Mouse (Mus musculus) adipocyte (in vitro differentiated cells): ENCODE measurements around the gene Ugt1a8.

Experiments used
- DNase-seq: peaks from one replicate; pipeline ENCODE4 v3.0.0-alpha.2; 2016; ENCODE audit warnings: low spot score

Gene Ugt1a8

GRCm38 (mm10) chr1:88186325-88186935 lies 98.8 kb downstream of the Ugt1a8 start:
- no peak for DNase-seq

GRCm38 (mm10) chr1:88192136-88192535 lies 104.5 kb downstream of the Ugt1a8 start:
- DNase-seq, result no peak

DNA sequence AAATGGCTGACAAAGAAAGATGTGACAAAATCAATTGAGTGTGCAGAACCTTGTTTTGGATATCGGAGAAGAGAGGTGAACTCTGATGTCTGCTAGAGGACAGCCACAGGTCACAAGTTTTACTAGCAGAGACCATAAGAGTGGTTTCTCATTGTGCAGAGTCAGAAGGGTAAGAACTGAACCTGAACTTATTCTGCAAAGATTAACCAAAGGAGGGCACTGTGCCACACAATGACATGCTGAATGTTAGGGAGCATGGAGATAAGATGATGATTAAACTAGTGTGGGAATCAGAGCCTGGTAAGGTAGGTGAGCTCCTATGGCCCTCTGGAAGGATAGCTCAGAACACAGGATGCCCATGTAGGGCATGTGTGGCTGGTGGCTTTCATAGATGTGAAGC lies 108.1 kb downstream of the Ugt1a8 start:
- no peak for DNase-seq

DNA sequence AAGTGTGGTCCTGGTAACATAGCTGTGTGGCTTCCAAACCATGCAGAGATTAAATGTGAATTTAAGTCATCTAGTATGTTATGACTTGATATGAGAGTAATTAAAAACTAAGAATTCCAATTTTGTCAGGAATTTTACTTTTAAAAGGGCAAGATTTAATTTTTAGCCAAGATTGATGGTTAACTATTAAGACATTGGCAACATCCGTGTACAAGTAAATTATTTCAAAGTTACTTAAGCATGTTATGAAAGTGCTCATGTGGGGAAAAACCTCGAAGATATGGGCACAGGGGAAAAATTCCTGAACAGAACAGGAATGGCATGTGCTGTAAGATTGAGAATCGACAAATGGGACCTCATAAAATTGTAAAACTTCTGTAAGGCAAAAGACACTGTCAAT lies 109.8 kb downstream of the Ugt1a8 start:
- DNase-seq, result no peak

DNA sequence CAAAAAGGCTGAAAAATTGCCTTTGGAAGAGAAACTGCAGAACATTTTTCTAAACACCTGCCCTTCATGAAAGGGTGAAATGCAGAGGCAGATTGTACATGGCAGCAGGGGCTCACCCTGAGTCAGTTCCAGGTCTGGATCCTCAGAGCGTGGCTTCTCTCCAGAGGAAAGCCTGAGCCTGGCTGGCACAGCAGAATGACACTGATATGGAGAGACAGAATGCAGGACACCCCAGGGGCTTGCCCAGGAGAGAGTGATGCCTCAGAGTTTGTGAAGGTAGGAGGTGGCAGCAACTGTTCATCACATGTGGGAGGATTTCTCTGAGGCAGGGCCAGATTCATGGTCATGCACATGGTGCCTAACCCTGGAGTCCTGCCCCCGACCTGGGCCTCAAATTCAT lies 112.4 kb downstream of the Ugt1a8 start:
- no peak for DNase-seq

GRCm38 (mm10) chr1:88200456-88200855 lies 112.8 kb downstream of the Ugt1a8 start, which contains the start of gene Ugt1a2:
Gene Ugt1a2 (plus strand): TSS chr1:88200601.
- DNase-seq, result no peak

- no peak for DNase-seq
Measured at GRCm38 (mm10) chr1:88205294-88205922, 117.8 kb downstream of the Ugt1a8 start, which contains the start of gene Dnajb3. Gene Dnajb3 (minus strand): TSS chr1:88205782.

DNA sequence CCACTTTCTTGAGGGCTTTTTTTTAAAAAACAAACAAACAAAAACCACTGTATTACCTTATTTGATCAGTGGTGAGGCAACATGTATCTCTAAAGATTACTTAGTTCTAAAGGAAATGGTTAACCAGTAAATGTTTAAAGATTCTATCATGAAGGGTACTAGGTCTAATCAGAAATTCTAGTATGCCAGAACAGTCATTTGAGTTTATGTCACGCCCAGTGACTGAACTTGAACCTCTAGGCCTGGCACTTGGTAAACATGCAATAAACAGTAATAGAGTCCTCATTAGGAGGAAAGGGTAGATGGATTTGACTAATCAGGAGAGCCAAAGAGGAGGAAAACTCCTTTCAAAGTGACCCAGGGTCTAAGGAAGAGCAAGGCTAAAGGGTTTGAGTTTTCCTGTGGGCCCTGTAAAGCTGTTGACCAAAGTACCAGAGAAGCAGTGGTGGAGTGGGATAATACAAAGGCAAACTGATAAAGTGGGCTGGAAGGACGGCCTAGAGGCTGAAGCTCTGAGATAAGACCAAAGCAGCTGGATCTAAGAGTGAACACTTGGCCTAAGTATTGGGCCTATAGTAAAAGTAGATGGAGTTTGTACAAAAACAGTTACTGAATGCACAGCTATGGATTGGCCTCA lies 119.3 kb downstream of the Ugt1a8 start:
- no peak for DNase-seq

DNA sequence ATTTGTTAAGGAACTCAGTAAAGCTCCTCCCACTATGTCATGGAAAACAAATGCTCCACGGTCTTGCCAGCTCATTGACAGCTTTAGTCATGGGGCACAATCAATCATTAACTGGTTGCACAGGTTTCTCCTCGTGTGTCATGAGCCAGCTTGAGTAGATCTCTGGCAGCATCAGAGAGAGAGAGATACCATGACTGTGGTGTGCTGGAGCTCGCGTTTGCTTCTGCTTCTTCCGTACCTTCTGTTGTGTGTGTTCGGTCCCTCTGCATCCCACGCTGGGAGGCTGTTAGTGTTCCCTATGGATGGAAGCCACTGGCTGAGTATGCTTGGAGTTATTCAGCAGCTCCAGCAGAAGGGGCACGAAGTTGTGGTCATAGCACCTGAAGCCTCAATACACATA lies 124.2 kb downstream of the Ugt1a8 start, which contains the start of gene Ugt1a1:
TSS of gene Ugt1a1 (plus strand) at position 148 of the 400 bp plus-strand sequence.
- DNase-seq, result peak; percentile 33

GRCm38 (mm10) chr1:88212341-88213045 lies 124.9 kb downstream of the Ugt1a8 start:
- DNase-seq, result peak; percentile 11

- peak; percentile 19 for DNase-seq
Measured at GRCm38 (mm10) chr1:88213061-88213460, 125.4 kb downstream of the Ugt1a8 start.

DNA sequence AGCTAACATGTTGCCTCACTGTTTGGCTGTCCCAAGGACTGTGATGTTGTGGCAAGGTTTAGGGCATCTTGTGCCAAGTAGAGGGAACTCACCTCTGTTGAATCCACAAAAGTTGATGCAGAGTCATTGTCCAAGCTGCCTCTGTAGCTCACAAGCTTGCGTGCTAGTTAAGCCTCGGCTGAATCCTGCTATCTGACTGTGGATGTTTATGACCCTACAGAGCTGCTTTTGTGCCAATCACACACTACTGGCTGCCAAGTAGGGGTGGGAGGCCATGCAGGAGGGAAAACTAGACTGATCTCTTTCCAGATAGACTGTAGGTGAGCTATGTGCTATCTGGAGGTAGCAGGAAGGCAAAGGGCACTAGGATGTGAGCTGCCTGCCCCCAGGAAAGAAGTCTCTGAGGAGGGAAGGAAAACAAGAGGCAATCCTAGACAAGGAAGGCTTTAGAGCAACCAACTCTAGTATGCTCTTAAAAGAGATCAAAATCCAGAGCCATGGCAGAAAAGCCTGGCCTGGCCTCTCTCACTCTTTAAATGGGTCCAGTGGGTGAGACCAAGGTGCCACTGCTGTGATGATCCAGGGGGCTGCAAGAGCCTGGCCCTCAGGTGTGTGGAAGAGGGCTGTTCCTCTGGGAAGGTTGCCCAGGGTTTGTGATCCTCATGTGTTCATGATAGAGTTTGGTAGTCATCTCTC lies 126.3 kb downstream of the Ugt1a8 start:
- DNase-seq, result peak; percentile 51

DNA sequence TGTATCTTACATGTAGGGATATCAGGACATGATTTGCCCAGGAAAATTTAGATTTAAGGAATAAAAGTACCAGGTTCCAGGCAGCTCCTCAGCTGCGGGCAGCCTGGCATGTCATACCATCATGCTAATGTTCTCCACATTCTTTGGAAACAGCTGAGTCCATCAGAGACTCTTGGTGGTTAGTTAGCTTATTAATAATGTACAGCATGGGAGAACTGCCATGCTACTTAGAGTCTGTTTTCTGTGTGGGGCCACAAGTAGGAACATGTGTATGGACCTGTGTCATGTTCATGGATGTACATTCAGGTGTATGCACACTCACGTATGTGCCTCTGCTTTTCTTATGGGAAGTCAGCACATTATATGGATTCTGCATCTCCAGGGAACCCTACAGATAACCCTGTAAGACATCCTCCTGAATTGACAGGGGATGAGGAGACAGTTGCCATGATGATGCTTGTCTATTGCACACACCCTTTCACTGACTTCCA lies 126.9 kb downstream of the Ugt1a8 start:
- peak; percentile 9 for DNase-seq

- DNase-seq, result no peak
Measured at GRCm38 (mm10) chr1:88215466-88216380, 128.1 kb downstream of the Ugt1a8 start.

- DNase-seq, result no peak
Measured at GRCm38 (mm10) chr1:88216551-88216950, 128.9 kb downstream of the Ugt1a8 start.

DNA sequence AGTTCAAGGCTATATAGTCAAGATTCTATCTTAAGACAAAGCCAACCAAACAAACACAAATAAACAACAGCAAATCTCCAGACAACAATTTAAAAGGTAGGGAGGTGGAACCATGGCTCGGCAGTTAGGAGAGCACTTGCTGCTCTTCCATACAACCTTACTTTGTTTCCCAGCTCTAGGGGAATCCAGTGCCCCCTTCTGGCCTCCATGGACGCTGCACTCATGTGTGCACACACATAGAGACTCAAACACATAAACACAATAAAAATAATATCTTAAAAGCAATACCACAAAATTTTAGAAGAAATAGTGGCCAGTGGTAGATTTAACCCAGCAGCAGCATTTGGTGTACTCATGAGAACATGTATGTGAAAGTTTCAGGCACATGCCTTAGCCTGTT lies 129.5 kb downstream of the Ugt1a8 start:
- DNase-seq, result no peak

- no peak for DNase-seq
Measured at GRCm38 (mm10) chr1:88217576-88217975, 130.0 kb downstream of the Ugt1a8 start.

DNA sequence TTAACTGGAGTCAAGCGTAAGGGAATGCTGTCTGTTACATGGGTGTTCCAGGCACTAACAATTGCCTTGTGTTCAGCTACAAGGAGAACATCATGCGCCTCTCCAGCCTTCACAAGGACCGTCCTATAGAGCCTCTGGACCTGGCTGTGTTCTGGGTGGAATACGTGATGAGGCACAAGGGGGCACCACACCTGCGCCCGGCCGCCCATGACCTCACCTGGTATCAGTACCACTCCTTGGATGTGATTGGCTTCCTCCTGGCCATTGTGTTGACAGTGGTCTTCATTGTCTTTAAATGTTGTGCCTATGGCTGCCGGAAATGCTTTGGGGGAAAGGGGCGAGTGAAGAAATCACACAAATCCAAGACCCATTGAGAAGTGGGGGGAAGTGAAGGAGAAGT lies 130.4 kb downstream of the Ugt1a8 start:
- DNase-seq, result no peak

DNA sequence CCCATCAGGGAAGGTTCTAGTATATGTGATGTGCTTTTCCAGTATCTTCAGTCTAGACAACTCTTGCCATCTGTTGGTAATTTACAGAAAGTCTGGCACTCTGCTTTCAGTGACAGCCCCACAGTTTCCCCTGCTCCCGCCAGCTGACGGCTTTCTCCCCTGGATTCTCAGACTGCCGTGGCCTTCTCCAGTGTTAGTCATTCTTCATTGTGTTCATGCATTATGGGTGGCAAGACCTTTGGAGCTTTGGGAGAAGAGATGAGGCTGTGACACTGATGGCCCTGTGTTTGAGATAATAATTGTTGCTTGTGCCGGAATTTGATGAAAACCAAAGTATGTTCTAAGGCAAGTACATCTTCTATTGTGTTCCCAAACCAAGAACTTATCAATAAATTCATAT lies 131.0 kb downstream of the Ugt1a8 start:
- no peak for DNase-seq

DNA sequence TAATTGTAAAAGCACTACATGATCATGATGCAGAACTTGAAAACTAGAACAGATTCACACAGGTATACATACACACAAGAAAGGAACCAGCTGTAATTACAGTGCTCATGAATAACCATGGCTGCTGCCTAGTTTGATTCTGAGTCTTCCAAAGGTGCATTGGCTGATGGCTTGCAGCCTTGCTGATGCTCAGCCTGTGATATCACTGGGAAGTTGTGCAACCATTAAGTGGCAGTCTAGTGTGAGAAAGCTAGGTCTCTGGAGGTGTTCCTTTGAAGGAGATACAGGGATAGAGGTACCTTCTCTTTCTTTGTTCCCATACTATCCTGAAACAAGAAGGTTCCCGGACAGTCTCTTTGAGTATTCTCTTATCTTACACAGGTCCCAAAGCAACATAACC lies 131.4 kb downstream of the Ugt1a8 start:
- no peak for DNase-seq

DNA sequence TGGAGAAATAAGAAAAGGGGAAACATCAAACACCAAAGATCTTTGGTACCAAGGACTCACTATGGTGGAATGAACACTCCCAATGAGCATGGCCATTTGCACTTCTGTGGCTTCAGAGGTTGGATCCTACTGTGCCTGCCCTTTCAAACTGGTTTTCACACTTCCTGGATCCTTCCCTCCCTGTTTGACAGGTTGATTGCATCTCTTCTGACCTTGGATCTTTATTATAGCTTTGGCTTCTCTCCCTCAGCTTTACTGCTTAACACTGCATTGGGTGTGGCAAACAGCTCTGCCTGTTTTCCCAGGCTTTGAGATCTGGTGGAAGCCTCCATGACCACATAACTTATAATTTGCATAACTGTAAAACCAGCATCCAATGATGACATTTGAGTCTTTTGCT lies 132.7 kb downstream of the Ugt1a8 start:
- DNase-seq, result no peak
